Mouse (Mus musculus): ENCODE measurements around the gene Olfr97. TPM values are rescaled to one million over a fixed set of nuclear protein-coding genes. Genes with fewer than 3 reads are reported as not detected.

The Olfr97 gene
- polyA plus RNA-seq, 1 experiment from 2014 or later = not detected

GRCm38 (mm10) chr17:37221879-37222278, 15.3 kb downstream of the Olfr97 start:
- 0 out of 2 replicates have a peak, but pooled peaks cover 8% of the 10 kb centered on the region for H3K9me3 ChIP-seq
- H3K27ac ChIP-seq = no peak overlapping the region
- H3K27me3 ChIP-seq = no peaks in the 10 kb centered on the region
- no peak for ATAC-seq (ENCODE audit: low FRiP score, low read depth)
- no peak overlapping the region for H3K4me3 ChIP-seq
- H3K36me3 ChIP-seq = no peaks in the 10 kb centered on the region
- 15% methylated on average over 1 of the region's 1 CpGs for WGBS
- no peaks in the 10 kb centered on the region for H3K4me1 ChIP-seq
- H3K9ac ChIP-seq = no peak overlapping the region
- no peak overlapping the region for H3K4me2 ChIP-seq (replicated peaks)

- Histone ChIP-seq H3K36me3 (no peaks in the 10 kb centered on the region), H3K4me3 (no peak within 1 kb of the TSS), H3K27ac (no peak within 1 kb of the TSS), H3K9me3 (0 out of 2 replicates have a peak, but pooled peaks cover 8% of the 10 kb centered on the region), H3K9ac (no peak within 1 kb of the TSS), H3K4me2 (replicated peaks) (no peak within 1 kb of the TSS), H3K27me3 (no peaks in the 10 kb centered on the region), H3K4me1 (no peaks in the 10 kb centered on the region)
- no peak for ATAC-seq (ENCODE audit: low FRiP score, low read depth)
- 63% methylated on average over 4 of the region's 4 CpGs for WGBS
These were observed 17.3 kb downstream of the Olfr97 start, which contains the start of gene Olfr96 for GRCm38 (mm10) chr17:37219846-37220245. Olfr96 (plus strand) TSS chr17:37220146.

GRCm38 (mm10) chr17:37218486-37218885, 18.6 kb downstream of the Olfr97 start:
- Histone ChIP-seq H3K4me2 (replicated peaks) (no peak overlapping the region), H3K36me3 (no peaks in the 10 kb centered on the region), H3K27me3 (0 out of 2 replicates have a peak, but pooled peaks cover 4% of the 10 kb centered on the region), H3K4me3 (no peak overlapping the region), H3K4me1 (no peaks in the 10 kb centered on the region), H3K9me3 (0 out of 2 replicates have a peak, but pooled peaks cover 8% of the 10 kb centered on the region), H3K9ac (no peak overlapping the region), H3K27ac (no peak overlapping the region)
- no peak for ATAC-seq (ENCODE audit: low FRiP score, low read depth)
- 80% methylated on average over 3 of the region's 3 CpGs for WGBS

- ATAC-seq (ENCODE audit: low FRiP score, low read depth) = no peak
- Histone ChIP-seq H3K4me1 (0 out of 2 replicates have a peak, but pooled peaks cover 6% of the 10 kb centered on the region), H3K4me2 (replicated peaks) (no peak within 1 kb of the TSS), H3K4me3 (no peak within 1 kb of the TSS), H3K27ac (no peak within 1 kb of the TSS), H3K27me3 (peaks cover 45% of the 10 kb centered on the region), H3K9ac (no peak within 1 kb of the TSS), H3K36me3 (no peaks in the 10 kb centered on the region), H3K9me3 (0 out of 2 replicates have a peak, but pooled peaks cover 8% of the 10 kb centered on the region)
- 75% methylated on average over 3 of the region's 3 CpGs for WGBS
These were observed 24.1 kb downstream of the Olfr97 start, which contains the start of gene Olfr95 for GRCm38 (mm10) chr17:37213018-37213417. Olfr95 (minus strand) TSS chr17:37213118.

- 0 out of 2 replicates have a peak overlapping the region, but pooled peaks have one; percentile 14 for H3K9ac ChIP-seq
- no peak for ATAC-seq (ENCODE audit: low FRiP score, low read depth)
- H3K9me3 ChIP-seq = no peaks in the 10 kb centered on the region
- peak overlapping the region; percentile 49 for H3K4me2 ChIP-seq (replicated peaks)
- H3K4me3 ChIP-seq = peak overlapping the region; percentile 24
- H3K27ac ChIP-seq = no peak overlapping the region
- 0 out of 2 replicates have a peak, but pooled peaks cover 6% of the 10 kb centered on the region for H3K4me1 ChIP-seq
- H3K36me3 ChIP-seq = no peaks in the 10 kb centered on the region
- 15% methylated on average over 40 of the region's 40 CpGs for WGBS
- peaks cover 45% of the 10 kb centered on the region for H3K27me3 ChIP-seq
These were observed 26.0 kb downstream of the Olfr97 start for GRCm38 (mm10) chr17:37210884-37211768.

GRCm38 (mm10) chr17:37203917-37204236, 33.3 kb downstream of the Olfr97 start:
- Histone ChIP-seq H3K36me3 (no peaks in the 10 kb centered on the region), H3K4me3 (no peak overlapping the region), H3K9ac (no peak overlapping the region), H3K27ac (no peak overlapping the region), H3K27me3 (peaks cover 7% of the 10 kb centered on the region), H3K4me2 (replicated peaks) (no peak overlapping the region), H3K9me3 (no peaks in the 10 kb centered on the region), H3K4me1 (no peaks in the 10 kb centered on the region)
- 0 out of 2 replicates have a peak, but pooled peaks have one; percentile 15 for ATAC-seq (ENCODE audit: low FRiP score, low read depth)
- 30% methylated on average over 3 of the region's 3 CpGs for WGBS

- Histone ChIP-seq H3K36me3 (no peaks in the 10 kb centered on the region), H3K9me3 (no peaks in the 10 kb centered on the region), H3K4me2 (replicated peaks) (no peak overlapping the region), H3K9ac (no peak overlapping the region), H3K4me1 (no peaks in the 10 kb centered on the region), H3K4me3 (no peak overlapping the region), H3K27ac (no peak overlapping the region), H3K27me3 (peaks cover 7% of the 10 kb centered on the region)
- peak; percentile 75 for ATAC-seq (ENCODE audit: low FRiP score, low read depth)
- WGBS = 1% methylated on average over 4 of the region's 4 CpGs
These were observed 33.8 kb downstream of the Olfr97 start for GRCm38 (mm10) chr17:37203206-37203916.

- Histone ChIP-seq H3K4me1 (no peaks in the 10 kb centered on the region; the same call in 1 of the 2 replicates), H3K27ac (no peak within 1 kb of the TSS), H3K4me3 (no peak within 1 kb of the TSS), H3K36me3 (no peaks in the 10 kb centered on the region), H3K4me2 (replicated peaks) (no peak within 1 kb of the TSS), H3K27me3 (peaks cover 30% of the 10 kb centered on the region), H3K9me3 (no peaks in the 10 kb centered on the region), H3K9ac (no peak within 1 kb of the TSS)
- no peak for ATAC-seq (ENCODE audit: low FRiP score, low read depth)
- WGBS = 67% methylated on average over 2 of the region's 2 CpGs
These were observed 36.2 kb downstream of the Olfr97 start, which contains the start of gene Olfr94 for GRCm38 (mm10) chr17:37200894-37201293. Olfr94 (minus strand) TSS chr17:37200994.

GRCm38 (mm10) chr17:37196845-37197724, 40.0 kb downstream of the Olfr97 start:
- H3K4me3 ChIP-seq = peak overlapping the region; percentile 61
- peak overlapping the region; percentile 66 for H3K9ac ChIP-seq
- H3K27me3 ChIP-seq = peaks cover 41% of the 10 kb centered on the region

GRCm38 (mm10) chr17:37194782-37195181, 42.3 kb downstream of the Olfr97 start:
- H3K27ac ChIP-seq = no peak overlapping the region
- no peak overlapping the region for H3K4me2 ChIP-seq (replicated peaks)
- WGBS = 85% methylated on average over 5 of the region's 5 CpGs
- no peak for ATAC-seq (ENCODE audit: low FRiP score, low read depth)
- no peak overlapping the region for H3K4me3 ChIP-seq
- H3K9me3 ChIP-seq = no peaks in the 10 kb centered on the region
- peaks cover 41% of the 10 kb centered on the region for H3K27me3 ChIP-seq
- no peaks in the 10 kb centered on the region for H3K36me3 ChIP-seq
- H3K4me1 ChIP-seq = no peaks in the 10 kb centered on the region; the same call in 1 of the 2 replicates
- no peak overlapping the region for H3K9ac ChIP-seq

More at GRCm38 (mm10) chr17:37196845-37197724, 40.0 kb downstream of the Olfr97 start:
- no peaks in the 10 kb centered on the region for H3K36me3 ChIP-seq
- H3K9me3 ChIP-seq = no peaks in the 10 kb centered on the region
- H3K4me2 ChIP-seq (replicated peaks) = peak overlapping the region; percentile 95
- peak; percentile 82 for ATAC-seq (ENCODE audit: low FRiP score, low read depth)
- 1% methylated on average over 77 of the region's 77 CpGs for WGBS
- no peak overlapping the region for H3K27ac ChIP-seq
- no peaks in the 10 kb centered on the region; the same call in 1 of the 2 replicates for H3K4me1 ChIP-seq

GRCm38 (mm10) chr17:37193656-37194055, 43.5 kb downstream of the Olfr97 start, which contains the start of gene Ubd:
Ubd (plus strand) TSS chr17:37193892.
- Histone ChIP-seq H3K27me3 (peaks cover 39% of the 10 kb centered on the region), H3K4me3 (no peak within 1 kb of the TSS), H3K9me3 (no peaks in the 10 kb centered on the region), H3K27ac (no peak within 1 kb of the TSS), H3K9ac (no peak within 1 kb of the TSS), H3K4me2 (replicated peaks) (no peak within 1 kb of the TSS), H3K4me1 (no peaks in the 10 kb centered on the region; the same call in 1 of the 2 replicates), H3K36me3 (no peaks in the 10 kb centered on the region)
- WGBS = 85% methylated on average over 2 of the region's 2 CpGs
- ATAC-seq (ENCODE audit: low FRiP score, low read depth) = no peak
